Comparison of ENCODE assay signal across 14 mouse cellular contexts in genomic region chr11:114513446-114513845, GRCm38 (mm10).
"Had no signal": no experiment of that assay in that cellular context is flagged by ENCODE, and none has a peak within 500 bp of the region (broad histone marks: within the 10 kb centered on the region; RNA-seq: fewer than 3 reads in every experiment).

No protein-coding gene starts in this region.

- H3K4me2 ChIP-seq: hindbrain, embryonic 15.5 days; limb, embryonic 15.5 days; liver, embryonic 12.5 days; midbrain, embryonic 11.5 days; neural tube, embryonic 12.5 days; stomach, embryonic 15.5 days had no signal

- H3K9ac ChIP-seq: hindbrain, embryonic 15.5 days; limb, embryonic 15.5 days; liver, embryonic 12.5 days; neural tube, embryonic 12.5 days; stomach, embryonic 15.5 days had no signal

- H3K4me3 ChIP-seq: hindbrain, embryonic 15.5 days; limb, embryonic 15.5 days; liver, embryonic 12.5 days; neural tube, embryonic 12.5 days; stomach, embryonic 15.5 days had no signal

- H3K27ac ChIP-seq: hindbrain, embryonic 15.5 days; limb, embryonic 15.5 days; liver, embryonic 12.5 days; neural tube, embryonic 12.5 days; stomach, embryonic 15.5 days had no signal

- ATAC-seq: intestine, embryonic 16.5 days; liver, embryonic 12.5 days had no signal

- H3K36me3 ChIP-seq: hindbrain, embryonic 15.5 days; limb, embryonic 15.5 days; liver, embryonic 12.5 days; neural tube, embryonic 12.5 days; stomach, embryonic 15.5 days had no signal

- DNase-seq: layer of hippocampus, adult 9-11 months; layer of hippocampus, postnatal 36 days; lung, postnatal 10 days; lung, postnatal 4 days; right cerebral cortex, postnatal 14 days; thymus, adult 2 months; thymus, postnatal 25 days had no signal

- H3K9me3 ChIP-seq: hindbrain, embryonic 15.5 days; limb, embryonic 15.5 days; liver, embryonic 12.5 days; neural tube, embryonic 12.5 days; stomach, embryonic 15.5 days had no signal

- H3K4me1 ChIP-seq: liver, embryonic 12.5 days had no signal

- H3K27me3 ChIP-seq: hindbrain, embryonic 15.5 days; limb, embryonic 15.5 days; neural tube, embryonic 12.5 days; stomach, embryonic 15.5 days had no signal
